Mouse (Mus musculus): ENCODE data around the gene Rad51b.

DNA sequence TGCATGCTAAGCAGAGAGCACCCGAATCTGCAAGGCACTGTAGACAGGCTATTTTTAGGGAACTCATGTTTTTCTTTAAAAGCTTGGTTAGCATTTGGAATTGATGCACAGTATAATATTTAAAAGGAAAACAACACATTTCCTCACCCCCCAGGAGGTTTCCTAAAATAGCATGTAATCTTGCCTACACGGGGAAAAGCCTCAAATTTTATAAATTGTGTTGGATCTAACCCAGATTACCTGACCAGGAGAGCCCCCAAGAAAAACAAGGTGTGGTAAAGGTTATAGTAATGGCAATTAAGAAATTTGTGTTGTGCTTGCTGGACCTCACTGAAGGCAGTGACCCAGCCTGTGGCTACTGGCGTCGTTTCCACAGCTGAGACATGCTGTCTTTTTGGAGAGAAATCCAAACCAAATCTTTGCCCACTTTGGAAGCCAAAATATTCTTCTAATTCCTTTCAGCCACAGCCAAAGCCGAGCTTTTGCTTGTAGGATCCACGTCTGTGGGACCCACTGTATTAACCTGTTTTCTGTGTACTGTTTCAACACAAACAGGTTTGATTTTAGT, 282.0 kb downstream of the Rad51b start:
- TF ChIP-seq CTCF (IDR thresholded peaks at IDR 0.05; ENCODE audit: low read depth) (no peak), EP300 (IDR thresholded peaks at IDR 0.05; ENCODE audit: low read depth) (no peak)
